Mouse (Mus musculus): Measurements from ENCODE around the gene Prrt2. TPM values are rescaled to one million over a fixed set of nuclear protein-coding genes. Genes with fewer than 3 reads are reported as not detected.

Gene Prrt2
- 14.4 TPM for polyA plus RNA-seq (2017; shearing (Covaris generic))

DNA sequence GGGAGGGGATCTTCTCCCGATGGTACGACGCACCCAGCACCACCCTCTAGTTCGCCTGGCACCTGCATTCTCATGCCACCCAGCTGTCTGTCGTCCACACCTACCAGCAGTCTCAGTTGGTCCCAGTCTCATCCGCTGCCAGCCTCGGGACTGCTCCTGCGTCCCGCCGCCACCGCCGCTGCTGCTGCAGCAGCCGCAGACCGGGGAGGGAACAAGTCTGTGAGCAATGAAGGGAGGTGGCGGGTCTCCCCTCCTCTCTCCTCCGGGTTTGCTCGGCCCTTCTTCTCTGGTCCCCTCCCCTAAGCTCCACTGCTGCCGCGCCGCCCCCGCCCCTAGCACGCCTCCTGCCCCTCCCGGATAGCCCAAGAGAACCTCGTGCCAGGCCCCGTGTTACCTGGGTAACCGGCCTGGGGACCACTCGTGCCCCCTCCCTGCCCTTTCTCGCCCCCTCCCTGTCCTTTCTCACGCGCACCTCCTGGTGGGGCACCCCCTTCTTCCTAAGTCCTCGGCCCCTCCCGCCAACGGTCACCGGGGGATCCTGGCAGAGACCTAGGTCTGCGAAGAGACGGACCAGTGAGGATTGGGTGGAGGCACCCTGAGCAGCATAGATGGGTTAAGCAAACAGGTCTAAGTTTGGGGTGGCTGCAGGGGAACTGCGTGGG, at the start of gene Prrt2, which contains the start of gene Gm42742:
Gene Prrt2, minus strand, starts transcription at position 311 of the 662 bp plus-strand sequence.
Gene Gm42742, minus strand, starts transcription at position 197 of the 662 bp plus-strand sequence.

DNA sequence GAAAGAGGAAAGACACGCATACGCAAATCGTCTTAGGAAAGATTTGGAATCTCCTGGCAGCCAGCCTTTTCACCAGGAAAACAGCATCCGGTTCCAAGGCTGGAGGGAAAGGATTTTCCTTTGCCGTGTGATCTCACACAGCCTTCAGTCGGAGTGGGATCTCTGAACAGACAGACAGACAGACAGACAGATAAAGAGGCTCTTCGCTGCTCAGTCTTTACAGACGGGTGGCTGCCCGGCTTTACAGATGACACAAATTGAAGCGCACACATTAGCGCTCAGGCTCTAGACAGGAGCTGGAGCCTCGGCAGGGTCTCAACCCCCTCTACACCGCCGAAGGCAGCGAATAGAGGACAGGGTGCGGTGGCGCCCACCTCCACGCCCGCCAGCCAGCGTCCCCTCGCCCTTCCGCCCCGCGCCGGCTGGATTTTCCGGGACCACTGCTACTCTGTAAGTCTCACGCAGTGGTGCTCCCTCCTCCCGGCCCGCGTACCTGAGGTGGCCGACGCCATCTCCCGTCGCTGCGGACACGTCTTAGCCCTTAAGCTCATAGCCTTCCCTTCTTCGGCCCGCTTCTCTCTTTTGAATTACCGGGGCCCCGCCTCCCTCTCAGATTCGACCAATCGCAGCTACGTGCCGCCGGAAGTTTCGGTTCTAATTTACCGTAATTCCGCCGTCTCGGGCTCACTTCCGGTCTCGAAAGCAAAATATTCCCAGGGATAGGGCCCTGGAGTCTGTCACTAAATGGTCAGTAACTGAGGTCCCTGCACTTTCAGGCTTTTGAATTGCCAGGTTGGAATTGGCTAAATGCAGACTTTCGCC, 21.1 kb upstream of the Prrt2 start, which contains the start of gene Kif22:
Gene Kif22, minus strand, starts transcription at position 621 of the 822 bp plus-strand sequence.

DNA sequence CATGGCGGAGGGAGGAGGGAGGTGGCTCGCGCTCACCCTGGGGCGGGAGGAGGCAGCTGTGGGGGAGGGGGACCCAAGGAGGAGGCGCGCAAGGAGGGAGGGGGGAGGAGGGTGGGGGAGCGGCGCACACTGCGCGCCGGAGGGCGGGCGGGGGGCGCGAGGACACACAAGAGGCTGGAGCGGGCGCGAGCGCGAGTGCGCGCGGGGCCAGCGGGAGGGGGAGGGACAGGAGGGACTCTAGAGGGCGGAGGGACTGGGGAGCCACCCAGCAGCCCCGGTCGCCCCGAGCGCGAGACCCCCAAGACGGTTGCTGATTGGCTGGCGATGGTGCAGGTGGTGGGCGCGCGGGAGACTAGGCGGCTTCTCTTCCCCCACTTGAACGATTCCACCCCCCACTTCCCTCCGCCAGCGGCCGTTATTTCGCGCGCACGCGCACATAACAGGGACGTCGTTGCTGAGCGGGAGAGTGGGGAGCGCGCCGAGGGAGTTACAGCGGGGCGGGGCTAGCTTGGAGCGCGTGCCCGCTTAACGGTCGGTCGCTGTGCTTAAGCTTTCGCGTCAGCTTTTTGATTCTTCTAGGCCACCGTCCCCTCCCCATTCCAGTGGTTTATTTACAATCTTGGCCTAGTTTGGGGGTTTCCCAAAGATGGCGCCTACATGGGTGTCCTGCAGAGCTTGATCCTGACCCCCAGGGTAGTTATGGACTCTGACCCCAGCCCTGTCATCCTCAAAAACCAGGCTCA, 6.1 kb upstream of the Prrt2 start, which contains the start of gene Maz:
Gene Maz, minus strand, starts transcription at position 54 of the 743 bp plus-strand sequence.

DNA sequence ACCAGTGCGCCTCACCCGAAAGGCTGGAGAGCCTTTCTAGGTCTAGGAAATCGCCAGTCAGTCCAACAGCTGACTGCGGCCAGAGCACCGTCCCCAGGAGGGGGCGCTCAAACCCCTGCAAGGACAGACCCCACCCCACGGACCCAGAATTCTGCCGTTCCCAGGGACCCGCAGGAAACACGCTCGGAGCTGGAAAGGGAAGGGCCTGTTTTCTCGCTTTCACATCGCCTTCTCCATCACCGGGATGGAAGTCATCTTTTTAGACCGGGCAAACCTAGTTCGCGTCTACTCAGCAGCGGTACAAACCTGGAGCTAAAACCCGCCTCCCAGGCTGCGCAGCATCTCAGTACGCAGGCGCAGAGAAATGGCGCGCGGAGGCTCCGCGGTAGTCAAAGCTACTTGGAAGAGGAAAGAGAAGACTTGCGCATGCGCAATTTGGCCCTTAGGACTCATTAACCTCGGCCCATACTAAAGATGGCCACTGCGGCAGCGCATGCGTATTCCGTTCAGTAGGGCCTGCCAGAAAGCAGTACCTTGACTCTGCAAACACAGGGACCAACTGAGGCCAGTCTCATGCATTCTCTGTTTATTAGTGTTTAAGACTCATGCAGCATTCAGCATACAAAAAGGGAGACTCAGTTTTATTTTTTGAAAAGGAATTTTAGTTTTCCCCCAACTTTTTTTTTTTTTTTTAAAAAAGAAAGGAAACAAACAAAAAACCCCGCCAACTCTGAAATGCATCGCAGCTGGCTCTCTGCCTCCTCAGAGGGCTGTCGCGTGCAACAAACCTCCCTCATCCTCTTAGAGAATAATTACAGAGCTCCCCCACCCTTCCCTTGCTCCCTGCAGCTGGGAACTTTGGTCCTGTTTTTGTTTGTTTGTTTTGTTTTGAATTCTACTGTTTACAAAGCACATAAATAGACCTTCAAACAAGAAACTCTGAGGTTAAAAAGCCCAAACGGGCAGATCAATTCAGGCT, 3.8 kb downstream of the Prrt2 start, which contains the start of gene Pagr1a:
Gene Pagr1a, minus strand, starts transcription at position 382 of the 979 bp plus-strand sequence.

DNA sequence TGATC, 4.7 kb downstream of the Prrt2 start, which contains the start of gene Pagr1b:
Gene Pagr1b, minus strand, starts transcription at position 4 of the 5 bp plus-strand sequence.

DNA sequence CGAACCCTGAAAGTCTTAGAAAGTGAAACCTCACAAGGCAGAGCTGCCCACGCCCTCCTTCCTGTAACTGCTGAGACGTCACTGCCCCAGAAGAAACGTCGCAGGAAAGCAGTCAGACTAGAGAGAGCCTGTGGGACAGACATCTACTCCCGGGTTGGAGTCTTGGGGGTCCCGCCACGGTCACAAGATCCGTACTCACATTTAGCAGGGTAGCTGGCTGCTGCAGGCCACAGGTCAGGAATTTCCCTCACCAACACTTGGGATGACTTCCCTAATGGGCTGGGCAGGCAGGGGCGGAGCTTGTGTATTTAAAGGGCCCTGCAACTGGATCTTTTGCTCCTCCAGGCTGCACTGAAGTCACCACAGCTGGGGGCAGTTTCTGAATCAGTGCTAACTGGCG, 6.7 kb downstream of the Prrt2 start, which contains the start of gene Mvp:
Gene Mvp, minus strand, starts transcription at position 302 of the 400 bp plus-strand sequence.

DNA sequence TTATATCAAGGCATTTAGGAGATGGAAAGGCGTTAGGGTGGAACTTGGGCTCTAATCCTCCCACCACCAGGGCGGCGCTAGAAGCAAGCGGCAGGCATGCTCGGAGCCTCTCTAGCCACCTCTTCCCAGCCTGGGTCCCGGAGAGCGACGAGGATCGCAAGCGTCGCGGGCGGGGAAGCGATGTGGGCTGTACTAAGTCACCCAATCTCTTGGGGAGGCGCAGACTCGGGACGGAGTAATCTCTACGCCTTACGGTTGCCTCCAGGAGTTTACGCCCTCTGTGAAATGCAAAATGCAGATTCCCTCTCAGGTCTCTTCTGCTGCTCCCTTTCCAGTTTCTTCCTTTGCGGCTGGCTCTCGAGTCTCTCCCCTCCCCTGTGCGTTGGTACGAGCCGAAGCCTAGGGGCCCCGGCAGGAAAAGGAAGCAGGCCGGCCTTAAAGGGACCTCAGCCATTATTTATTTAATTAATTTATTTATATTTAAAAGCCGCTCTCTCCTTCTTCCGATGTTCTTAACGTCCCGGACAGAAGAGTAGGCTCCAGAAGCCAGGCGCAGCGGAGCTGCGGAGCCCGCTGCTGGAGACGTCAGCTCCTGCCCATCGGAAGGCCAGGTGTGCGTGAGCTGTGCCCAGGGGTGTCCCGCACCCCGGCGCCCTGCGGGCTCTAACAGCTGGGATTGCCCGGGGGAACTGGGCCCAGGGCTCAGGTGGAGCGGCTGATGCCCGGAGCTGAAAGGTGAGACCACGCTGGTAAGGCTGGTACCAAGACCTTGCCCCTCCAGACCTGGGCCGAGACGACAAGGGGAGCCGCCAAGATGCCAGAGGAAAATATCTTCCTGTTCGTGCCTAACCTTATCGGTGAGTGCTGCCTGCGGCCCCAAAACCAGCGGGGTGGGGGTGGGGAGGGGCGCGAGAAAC, 44.8 kb downstream of the Prrt2 start, which contains the start of gene Cdiptos:
Gene Cdiptos, minus strand, starts transcription at position 149 of the 917 bp plus-strand sequence.

DNA sequence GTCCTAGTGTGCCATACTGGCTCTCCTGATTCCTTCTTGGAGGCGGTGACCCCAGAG, 45.3 kb downstream of the Prrt2 start, which contains the start of gene Cdipt:
Gene Cdipt, plus strand, starts transcription at position 22 of the 57 bp plus-strand sequence.

Other genes starting within 250 kb of the Prrt2 start
- 606 TPM for gene Ypel3, start 244.3 kb downstream of the Prrt2 start, polyA plus RNA-seq (2017; shearing (Covaris generic))
- 4.3 TPM for gene Tbx6, start 239.7 kb downstream of the Prrt2 start, polyA plus RNA-seq (2017; shearing (Covaris generic))
- 417 TPM for gene Ppp4c, start 228.7 kb downstream of the Prrt2 start, polyA plus RNA-seq (2017; shearing (Covaris generic))
- not detected for gene Fam57b, start 223.5 kb downstream of the Prrt2 start, polyA plus RNA-seq (2017; shearing (Covaris generic))
- not detected for gene 4930451I11Rik, start 189.6 kb downstream of the Prrt2 start, polyA plus RNA-seq (2017; shearing (Covaris generic))
- gene Doc2a, start 173.8 kb downstream of the Prrt2 start, polyA plus RNA-seq (2017; shearing (Covaris generic)), result 0.14 TPM
- 7.3 TPM for gene Hirip3, start 159.2 kb downstream of the Prrt2 start, polyA plus RNA-seq (2017; shearing (Covaris generic))
- gene Ino80e, start 158.8 kb downstream of the Prrt2 start, polyA plus RNA-seq (2017; shearing (Covaris generic)), result 95.0 TPM
- 45.7 TPM for gene Taok2, start 136.5 kb downstream of the Prrt2 start, polyA plus RNA-seq (2017; shearing (Covaris generic))
- gene Tmem219, start 98.3 kb downstream of the Prrt2 start, polyA plus RNA-seq (2017; shearing (Covaris generic)), result 44.7 TPM
- 39.8 TPM for gene Kctd13, start 92.3 kb downstream of the Prrt2 start, polyA plus RNA-seq (2017; shearing (Covaris generic))
- gene Asphd1, start 71.6 kb downstream of the Prrt2 start, polyA plus RNA-seq (2017; shearing (Covaris generic)), result 0.18 TPM
- 1.4 TPM for gene Sez6l2, start 70.6 kb downstream of the Prrt2 start, polyA plus RNA-seq (2017; shearing (Covaris generic))
- gene Cdipt, start 45.3 kb downstream of the Prrt2 start, polyA plus RNA-seq (2017; shearing (Covaris generic)), result 306 TPM
- 0.89 TPM for gene Cdiptos, start 45.1 kb downstream of the Prrt2 start, polyA plus RNA-seq (2017; shearing (Covaris generic))
- gene Mvp, start 6.6 kb downstream of the Prrt2 start, polyA plus RNA-seq (2017; shearing (Covaris generic)), result 39.6 TPM
- 1.6 TPM for gene Pagr1b, start 4.7 kb downstream of the Prrt2 start, polyA plus RNA-seq (2017; shearing (Covaris generic))
- 122 TPM for gene Pagr1a, start 3.9 kb downstream of the Prrt2 start, polyA plus RNA-seq (2017; shearing (Covaris generic))
- 42.9 TPM for gene Gm42742, start 114 bp downstream of the Prrt2 start, polyA plus RNA-seq (2017; shearing (Covaris generic))
- gene Maz, start 5.8 kb upstream of the Prrt2 start, polyA plus RNA-seq (2017; shearing (Covaris generic)), result 176 TPM
- 10.7 TPM for gene Kif22, start 21.3 kb upstream of the Prrt2 start, polyA plus RNA-seq (2017; shearing (Covaris generic))
- gene Zg16, start 66.1 kb upstream of the Prrt2 start, polyA plus RNA-seq (2017; shearing (Covaris generic)), result not detected
- gene AI467606, start 70.1 kb upstream of the Prrt2 start, polyA plus RNA-seq (2017; shearing (Covaris generic)), result 327 TPM
- gene Qprt, start 101.0 kb upstream of the Prrt2 start, polyA plus RNA-seq (2017; shearing (Covaris generic)), result 25.5 TPM
- gene Spn, start 116.6 kb upstream of the Prrt2 start, polyA plus RNA-seq (2017; shearing (Covaris generic)), result 77.9 TPM
- 62.4 TPM for gene Cd2bp2, start 174.8 kb upstream of the Prrt2 start, polyA plus RNA-seq (2017; shearing (Covaris generic))
- 73.5 TPM for gene Tbc1d10b, start 187.3 kb upstream of the Prrt2 start, polyA plus RNA-seq (2017; shearing (Covaris generic))
- 19.1 TPM for gene Mylpf, start 187.7 kb upstream of the Prrt2 start, polyA plus RNA-seq (2017; shearing (Covaris generic))
- 26.6 TPM for gene Zfp553, start 211.8 kb upstream of the Prrt2 start, polyA plus RNA-seq (2017; shearing (Covaris generic))
- 541 TPM for gene Sept1, start 211.9 kb upstream of the Prrt2 start, polyA plus RNA-seq (2017; shearing (Covaris generic))
- 14.6 TPM for gene Zfp771, start 223.1 kb upstream of the Prrt2 start, polyA plus RNA-seq (2017; shearing (Covaris generic))
- 38.6 TPM for gene Dctpp1, start 239.5 kb upstream of the Prrt2 start, polyA plus RNA-seq (2017; shearing (Covaris generic))

Data from CD4-positive, CD25-positive, alpha-beta regulatory T cell (primary cell).